Mouse (Mus musculus) adrenal gland, postnatal 25 days (tissue): ENCODE data around the gene Nlrp14. TPM values are rescaled to one million over a fixed set of nuclear protein-coding genes. Genes with fewer than 3 reads are reported as not detected.
A peak's percentile ranks its signal among the peaks of the same experiment; 100 is the strongest.
"Not testable (repeated sequence)": the region's sequence is repeated elsewhere in the genome, so short reads cannot be mapped to it uniquely, and the experiment has no call there.

ENCODE experiments used
- DNase-seq: peaks from one replicate; pipeline ENCODE4 v3.0.0; 2021; ENCODE audit warnings: mixed read lengths
- long read RNA-seq: library from polyadenylated mRNA; stranded (forward); transcript quantifications from one replicate; pipeline ENCODE4 v2.0.0, GENCODE M21; 2021
- total RNA-seq: library from RNA; stranded (reverse); gene quantifications from 2 replicates; pipeline ENCODE4 v1.2.3, GENCODE M21; 2021

Gene Nlrp14
- 0.18 TPM in 1 of 2 replicates, not detected in the other for total RNA-seq
- long read RNA-seq = 0 reads

- no peak for DNase-seq
Observed at GRCm38 (mm10) chr7:107166690-107167089, at the start of gene Nlrp14. TSS of gene Nlrp14 (plus strand) at chr7:107166990.

- DNase-seq = not testable (repeated sequence)
Observed at GRCm38 (mm10) chr7:107130983-107131382, 35.8 kb upstream of the Nlrp14 start, which contains the start of gene Olfr715. TSS of gene Olfr715 (minus strand) at chr7:107131083.

- not testable (repeated sequence) for DNase-seq
Observed at GRCm38 (mm10) chr7:107138027-107138426, 28.8 kb upstream of the Nlrp14 start, which contains the start of gene Olfr716. TSS of gene Olfr716 (plus strand) at chr7:107138327.

GRCm38 (mm10) chr7:107180406-107180805, 13.6 kb downstream of the Nlrp14 start:
- DNase-seq = no peak

GRCm38 (mm10) chr7:107201817-107202216, 35.0 kb downstream of the Nlrp14 start:
- DNase-seq = no peak

GRCm38 (mm10) chr7:107207843-107208242, 41.1 kb downstream of the Nlrp14 start:
- no peak for DNase-seq

- no peak for DNase-seq
Observed at GRCm38 (mm10) chr7:107209204-107209860, 42.5 kb downstream of the Nlrp14 start, which contains the start of gene Rbmxl2. TSS of gene Rbmxl2 (plus strand) at chr7:107209445.

- peak; percentile 20 for DNase-seq
Observed at GRCm38 (mm10) chr7:107210126-107210576, 43.4 kb downstream of the Nlrp14 start.

GRCm38 (mm10) chr7:107215723-107216122, 48.9 kb downstream of the Nlrp14 start:
- no peak for DNase-seq

GRCm38 (mm10) chr7:107216845-107217244, 50.1 kb downstream of the Nlrp14 start:
- DNase-seq = no peak

- DNase-seq = no peak
Observed at GRCm38 (mm10) chr7:107236854-107237253, 70.1 kb downstream of the Nlrp14 start.

GRCm38 (mm10) chr7:107237498-107237897, 70.7 kb downstream of the Nlrp14 start:
- no peak for DNase-seq

- no peak for DNase-seq
Observed at GRCm38 (mm10) chr7:107241371-107241883, 74.6 kb downstream of the Nlrp14 start.

Other genes with a start within 250 kb of the Nlrp14 start
- 0.06 TPM in 1 of 2 replicates, not detected in the other for gene Olfr709-ps1, start 234.8 kb upstream of the Nlrp14 start, total RNA-seq
- not detected in 2 replicates for gene Olfr710, start 218.7 kb upstream of the Nlrp14 start, total RNA-seq
- not detected in 2 replicates for gene Olfr6, start 203.1 kb upstream of the Nlrp14 start, total RNA-seq
- not detected in 2 replicates for gene Olfr711, start 191.5 kb upstream of the Nlrp14 start, total RNA-seq
- gene Olfr2, start 160.9 kb upstream of the Nlrp14 start, total RNA-seq = not detected in 2 replicates
- gene Olfr713, start 135.8 kb upstream of the Nlrp14 start, total RNA-seq = not detected in 2 replicates
- not detected in 2 replicates for gene Olfr714, start 96.0 kb upstream of the Nlrp14 start, total RNA-seq
- gene Olfr17, start 73.8 kb upstream of the Nlrp14 start, total RNA-seq = not detected in 2 replicates
- gene Olfr715b, start 56.6 kb upstream of the Nlrp14 start, total RNA-seq = not detected in 2 replicates
- not detected in 2 replicates for gene Olfr715, start 35.9 kb upstream of the Nlrp14 start, total RNA-seq
- gene Olfr716, start 28.7 kb upstream of the Nlrp14 start, total RNA-seq = not detected in 2 replicates
- gene Rbmxl2, start 42.5 kb downstream of the Nlrp14 start, total RNA-seq = not detected in 2 replicates
- gene Syt9, start 203.7 kb downstream of the Nlrp14 start, total RNA-seq = 2.2 and 3.6 TPM in 2 replicates